Mouse (Mus musculus) neural tube, embryonic 11.5 days (tissue): Measurements from ENCODE around the gene Fam189a2. TPM values are rescaled to one million over a fixed set of nuclear protein-coding genes. Genes with fewer than 3 reads are reported as not detected.

Source experiments
- ATAC-seq: fragments of 200-750 bp; cut with Nextera tagmentation; 2 replicates; pipeline ENCODE4 v1.8.0; 2017; ENCODE audit warnings: moderate number of reproducible peaks, mild to moderate bottlenecking, moderate TSS enrichment, moderate library complexity; ENCODE audit not compliant: insufficient read depth, low FRiP score, low TSS enrichment
- DNase-seq: peaks from one replicate; pipeline ENCODE4 v3.0.0-alpha.2; 2015; ENCODE audit warnings: low spot score
- H3K27ac ChIP-seq: fragments of 300-500 bp; sonication (generic); 2 replicates; pipeline ENCODE4 v1.5.1; 2014; ENCODE audit warnings: low read depth, mild to moderate bottlenecking, low read length
- H3K27me3 ChIP-seq: fragments of 300-500 bp; sonication (generic); 2 replicates; pipeline ENCODE4 v1.6.1; 2014; ENCODE audit warnings: mild to moderate bottlenecking, low read length, mixed read lengths; ENCODE audit not compliant: control insufficient read depth, insufficient read depth
- H3K36me3 ChIP-seq: fragments of 300-500 bp; sonication (generic); 2 replicates; pipeline ENCODE4 v1.6.1; 2014; ENCODE audit warnings: mild to moderate bottlenecking, low read length, moderate library complexity, mixed read lengths; ENCODE audit not compliant: control insufficient read depth, insufficient read depth
- H3K4me1 ChIP-seq: fragments of 300-500 bp; sonication (generic); 2 replicates; pipeline ENCODE4 v1.6.1; 2014; ENCODE audit warnings: low read length, mixed read lengths; ENCODE audit not compliant: control insufficient read depth, insufficient read depth
- H3K4me2 ChIP-seq: fragments of 300-500 bp; sonication (generic); 2 replicates; pipeline ENCODE4 v1.6.1; 2014; ENCODE audit warnings: low read depth, mild to moderate bottlenecking, moderate library complexity
- H3K4me3 ChIP-seq: fragments of 300-500 bp; sonication (generic); 2 replicates; pipeline ENCODE4 v1.5.1; 2014; ENCODE audit warnings: low read depth, low read length
- H3K9ac ChIP-seq: fragments of 300-500 bp; sonication (generic); 2 replicates; pipeline ENCODE4 v1.6.1; 2014; ENCODE audit warnings: mild to moderate bottlenecking, low read length
- H3K9me3 ChIP-seq: fragments of 300-500 bp; sonication (generic); 2 replicates; pipeline ENCODE4 v1.6.1; 2016; ENCODE audit warnings: low read length; ENCODE audit not compliant: control insufficient read depth
- WGBS: fragments of 180-500 bp; shearing (Covaris S2); extraction: QIAGEN DNeasy Blood & Tissue Kit; methylation state at CpG from one replicate; pipeline ENCODE4 v1.1.7; 2014; 5-methylcytosine and 5-hydroxymethylcytosine counted together
- polyA plus RNA-seq: library from polyadenylated mRNA; unstranded; fragments of >200 nt; fragmentation: Nextera tagmentation; extraction: Ambion mirVana; gene quantifications from 2 replicates; pipeline ENCODE4 v1.2.1, GENCODE M21; 2014

Gene Fam189a2
- polyA plus RNA-seq, 1 experiment from 2014 or later: 1.9 TPM

DNA sequence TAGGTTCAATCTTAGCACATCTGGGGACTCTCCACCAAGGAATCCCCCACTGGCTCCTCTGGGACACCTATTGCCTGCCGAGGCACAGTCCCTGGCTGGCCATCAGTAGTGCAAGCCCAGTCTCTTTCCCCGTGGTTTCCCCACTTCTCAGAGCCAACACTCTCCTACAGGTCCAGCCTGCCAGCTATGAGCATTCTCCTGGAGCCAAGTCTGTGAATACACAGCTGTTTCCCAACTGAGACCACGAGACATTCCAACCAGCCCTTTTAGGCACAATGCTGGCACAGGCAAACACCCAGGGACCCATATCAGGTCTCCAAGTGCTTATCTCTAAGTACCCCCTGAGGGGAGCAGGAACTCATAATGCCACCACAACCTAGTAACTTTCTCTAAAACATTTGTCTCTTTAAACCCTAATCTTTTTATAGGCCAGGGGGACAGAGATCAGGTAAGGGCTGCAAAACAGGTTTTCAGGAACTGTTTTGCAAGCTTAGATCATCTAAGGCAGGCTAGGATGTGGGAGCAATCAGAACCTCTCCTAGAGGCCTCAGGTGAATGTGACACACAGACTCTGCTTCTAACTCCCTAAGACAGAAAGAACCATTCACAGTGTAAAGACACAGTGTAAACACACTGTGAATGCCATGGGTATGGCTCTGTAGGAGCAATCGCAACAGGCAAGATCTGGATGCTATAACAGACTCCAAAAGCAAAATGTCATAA, 23.0 kb downstream of the Fam189a2 start:
- DNase-seq: no peak
- H3K27ac ChIP-seq: no peak overlapping the region
- no peaks in the 10 kb centered on the region for H3K4me1 ChIP-seq
- H3K4me3 ChIP-seq: no peak overlapping the region
- WGBS: 72% methylated on average over 4 of the region's 4 CpGs
- H3K9ac ChIP-seq: no peak overlapping the region
- no peaks in the 10 kb centered on the region for H3K9me3 ChIP-seq
- no peak overlapping the region for H3K4me2 ChIP-seq
- no peaks in the 10 kb centered on the region for H3K27me3 ChIP-seq
- ATAC-seq: no peak
- H3K36me3 ChIP-seq: no peaks in the 10 kb centered on the region

DNA sequence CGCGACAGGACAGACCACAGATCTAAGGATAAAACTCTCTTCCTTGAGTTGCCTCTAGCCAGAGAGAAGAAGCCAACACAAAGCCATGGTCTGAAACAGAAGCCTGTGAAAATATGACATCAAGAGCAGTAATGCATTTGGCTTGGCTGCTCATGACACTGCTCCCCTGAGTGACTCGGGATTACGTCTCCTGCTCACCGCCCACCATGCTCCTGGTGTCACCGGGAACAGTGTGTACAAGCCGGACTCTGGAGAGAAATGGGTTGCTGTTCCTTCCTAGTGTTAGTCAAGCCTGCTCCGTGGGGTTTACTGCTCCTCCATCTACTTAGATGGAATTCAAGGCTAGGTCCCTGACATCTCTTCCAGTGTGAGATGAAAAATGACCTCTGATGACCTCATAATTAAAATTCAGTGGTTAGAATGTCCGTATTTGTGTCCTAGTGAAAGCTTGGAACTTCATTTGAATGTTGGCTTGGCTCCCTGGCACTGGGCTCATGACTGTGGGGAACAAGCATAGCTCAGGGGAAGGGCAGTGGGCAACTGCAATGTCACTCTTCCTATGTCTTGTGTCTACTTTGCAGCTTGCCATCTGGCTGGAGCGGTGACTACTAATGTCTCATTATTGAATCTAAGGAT, 23.7 kb downstream of the Fam189a2 start:
- H3K9ac ChIP-seq: no peak overlapping the region
- H3K36me3 ChIP-seq: no peaks in the 10 kb centered on the region
- 91% methylated on average over 10 of the region's 10 CpGs for WGBS
- H3K4me1 ChIP-seq: no peaks in the 10 kb centered on the region
- no peak overlapping the region for H3K27ac ChIP-seq
- no peak overlapping the region for H3K4me2 ChIP-seq
- no peaks in the 10 kb centered on the region for H3K9me3 ChIP-seq
- H3K27me3 ChIP-seq: no peaks in the 10 kb centered on the region
- DNase-seq (no peak), ATAC-seq (no peak)
- H3K4me3 ChIP-seq: no peak overlapping the region

DNA sequence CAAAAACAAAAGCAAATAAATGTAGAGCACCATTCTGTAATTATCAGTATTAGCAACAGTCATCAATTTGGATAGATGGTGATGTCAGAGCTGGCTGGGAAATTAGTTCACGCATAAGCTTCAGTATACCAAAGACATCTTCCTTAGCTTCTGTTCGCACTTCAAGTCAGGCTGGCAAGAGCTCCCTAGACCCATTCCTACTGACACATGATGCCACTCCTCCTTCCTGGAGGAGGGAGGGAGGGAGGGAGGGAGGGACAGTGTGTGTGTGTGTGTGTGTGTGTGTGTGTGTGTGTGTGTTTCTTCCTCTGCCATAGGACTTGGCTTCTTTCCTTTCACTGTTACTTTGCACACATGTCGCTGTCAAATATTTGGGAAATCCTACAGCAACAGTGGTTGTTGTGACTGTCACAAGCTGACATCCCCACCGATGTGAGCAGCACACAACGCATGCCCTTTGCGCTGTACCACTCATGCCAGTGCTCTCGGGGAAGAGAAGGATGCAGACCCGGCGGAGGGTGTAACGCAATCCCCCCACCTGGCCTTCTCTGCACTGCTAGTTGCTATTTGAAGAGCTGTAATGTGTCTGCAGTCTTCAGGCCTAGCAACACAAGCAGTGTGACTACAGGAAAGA, 34.9 kb downstream of the Fam189a2 start:
- Histone ChIP-seq H3K27ac (no peak overlapping the region), H3K9ac (no peak overlapping the region), H3K4me2 (no peak overlapping the region), H3K4me3 (no peak overlapping the region), H3K27me3 (no peaks in the 10 kb centered on the region), H3K9me3 (no peaks in the 10 kb centered on the region), H3K36me3 (no peaks in the 10 kb centered on the region), H3K4me1 (no peaks in the 10 kb centered on the region)
- WGBS: 92% methylated on average over 10 of the region's 10 CpGs
- DNase-seq: no peak
- ATAC-seq: no peak

DNA sequence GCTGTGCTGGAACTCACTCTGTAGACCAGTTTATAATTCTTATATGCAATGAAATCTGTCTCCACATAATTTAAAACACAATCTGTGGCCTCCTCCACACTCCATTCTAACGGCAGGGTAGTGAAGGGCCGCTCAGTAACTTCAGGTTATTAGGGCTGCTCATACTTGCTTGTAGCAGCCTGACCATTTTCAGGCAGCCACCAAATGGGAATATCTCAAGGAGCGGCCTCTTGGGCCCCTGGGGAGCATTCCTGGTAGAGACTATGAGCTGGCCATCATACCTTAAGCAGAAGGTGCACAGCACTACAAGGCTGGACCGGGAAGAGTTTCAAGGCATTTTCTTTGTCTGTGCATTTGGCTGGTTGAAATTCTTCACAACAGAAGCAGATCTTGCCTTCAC, 42.7 kb downstream of the Fam189a2 start:
- Histone ChIP-seq H3K9me3 (no peaks in the 10 kb centered on the region), H3K4me2 (no peak overlapping the region), H3K9ac (no peak overlapping the region), H3K27ac (no peak overlapping the region), H3K4me1 (no peaks in the 10 kb centered on the region), H3K36me3 (no peaks in the 10 kb centered on the region), H3K27me3 (no peaks in the 10 kb centered on the region), H3K4me3 (no peak overlapping the region)
- no peak for DNase-seq
- no peak for ATAC-seq
- 93% methylated on average over 4 of the region's 4 CpGs for WGBS

DNA sequence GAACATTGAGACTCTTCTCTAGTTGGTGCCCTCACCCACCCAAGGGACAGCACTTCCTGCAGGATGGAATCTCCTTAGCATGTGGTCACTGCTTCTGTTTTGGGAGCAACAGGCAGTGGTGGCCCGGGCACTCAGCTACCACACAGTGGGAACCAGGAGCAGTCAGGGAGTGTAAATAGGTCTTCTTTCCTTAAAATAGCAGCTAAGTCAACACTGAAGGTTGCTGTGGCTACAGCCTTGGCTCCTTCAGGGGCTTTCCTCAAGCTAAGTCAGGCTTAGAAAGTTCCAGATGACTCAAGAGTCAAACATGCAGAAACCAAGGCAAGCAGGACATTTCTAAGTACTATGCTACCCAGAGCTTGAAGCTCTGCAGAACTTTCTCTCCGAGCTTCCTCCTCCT, 43.5 kb downstream of the Fam189a2 start:
- no peak overlapping the region for H3K4me3 ChIP-seq
- ATAC-seq (no peak), DNase-seq (no peak)
- 48% methylated on average over 2 of the region's 2 CpGs for WGBS
- H3K27ac ChIP-seq: no peak overlapping the region
- no peak overlapping the region for H3K9ac ChIP-seq
- H3K9me3 ChIP-seq: no peaks in the 10 kb centered on the region
- no peaks in the 10 kb centered on the region for H3K36me3 ChIP-seq
- no peaks in the 10 kb centered on the region for H3K4me1 ChIP-seq
- no peak overlapping the region for H3K4me2 ChIP-seq
- no peaks in the 10 kb centered on the region for H3K27me3 ChIP-seq

DNA sequence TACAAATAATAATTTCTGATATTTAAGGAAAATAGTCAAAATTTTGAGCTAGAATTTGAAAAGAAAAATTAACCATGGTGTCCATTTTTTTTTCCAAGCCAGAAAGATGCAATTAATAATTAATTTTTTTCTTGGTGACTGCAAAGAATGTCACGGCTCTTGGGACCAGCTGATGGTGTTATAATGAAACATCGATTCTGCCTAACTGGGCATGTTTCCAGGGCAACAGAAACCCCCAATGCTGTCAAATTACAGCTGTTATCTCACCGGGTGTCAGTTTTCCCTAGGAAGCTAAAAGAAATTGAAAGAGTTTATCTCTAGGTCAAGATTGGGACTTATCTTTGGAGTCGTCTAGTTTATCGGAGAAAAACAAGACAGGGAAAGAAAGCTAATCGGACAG, 46.6 kb downstream of the Fam189a2 start:
- DNase-seq (no peak), ATAC-seq (no peak)
- H3K27ac ChIP-seq: no peak overlapping the region
- H3K9ac ChIP-seq: no peak overlapping the region
- no peaks in the 10 kb centered on the region for H3K36me3 ChIP-seq
- WGBS: 78% methylated on average over 6 of the region's 6 CpGs
- no peaks in the 10 kb centered on the region for H3K4me1 ChIP-seq
- no peaks in the 10 kb centered on the region for H3K27me3 ChIP-seq
- H3K9me3 ChIP-seq: no peaks in the 10 kb centered on the region
- H3K4me2 ChIP-seq: no peak overlapping the region
- H3K4me3 ChIP-seq: no peak overlapping the region

DNA sequence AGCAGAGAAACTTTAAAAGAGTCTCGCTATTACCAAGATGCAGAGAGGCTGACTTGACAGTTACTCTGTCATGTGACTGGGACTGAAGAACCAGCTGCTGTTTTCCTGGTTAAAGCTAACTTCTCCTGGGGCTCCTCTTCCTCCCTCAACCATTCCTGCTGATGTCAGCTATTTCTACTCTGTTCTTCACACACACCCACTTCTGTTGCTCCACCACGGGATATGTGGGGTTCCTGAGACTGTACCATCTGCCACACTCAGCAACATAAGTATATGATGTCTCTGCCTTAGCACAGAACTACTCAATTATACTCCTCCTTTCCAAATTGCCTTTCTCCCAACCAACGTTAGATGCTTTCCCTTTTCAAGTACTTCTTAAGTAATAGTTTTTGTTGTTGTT, 50.2 kb downstream of the Fam189a2 start:
- no peaks in the 10 kb centered on the region for H3K9me3 ChIP-seq
- 75% methylated on average over 3 of the region's 3 CpGs for WGBS
- H3K27me3 ChIP-seq: no peaks in the 10 kb centered on the region
- DNase-seq (no peak), ATAC-seq (no peak)
- H3K4me2 ChIP-seq: no peak overlapping the region
- no peaks in the 10 kb centered on the region for H3K4me1 ChIP-seq
- no peak overlapping the region for H3K4me3 ChIP-seq
- H3K27ac ChIP-seq: no peak overlapping the region
- no peaks in the 10 kb centered on the region for H3K36me3 ChIP-seq
- no peak overlapping the region for H3K9ac ChIP-seq

DNA sequence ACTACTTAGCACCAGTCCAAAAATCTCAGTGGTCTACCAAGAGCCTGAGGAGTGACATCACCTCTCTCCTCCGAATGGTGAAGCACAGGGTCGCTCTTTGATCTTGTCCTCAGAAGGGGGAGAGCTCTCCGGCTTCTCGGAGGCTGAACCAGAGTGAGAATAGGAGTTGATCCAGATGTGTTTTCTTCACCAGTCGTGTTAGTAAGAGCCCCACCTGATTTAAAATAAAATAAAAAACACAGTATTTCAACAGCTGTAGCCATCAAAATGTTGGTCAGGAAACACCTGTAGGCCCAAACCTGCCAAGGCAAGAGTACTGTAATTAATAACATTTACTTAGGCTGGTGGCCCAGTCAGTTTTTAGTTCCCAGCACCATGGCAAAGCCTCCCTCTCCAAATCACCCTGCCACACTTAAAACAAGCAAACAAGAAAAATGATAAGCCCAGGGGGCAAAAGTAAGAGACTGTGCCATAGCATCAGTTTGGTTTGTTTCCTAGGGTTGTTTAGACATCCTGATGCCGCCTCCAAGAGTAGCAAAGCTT, 52.8 kb downstream of the Fam189a2 start:
- no peaks in the 10 kb centered on the region for H3K9me3 ChIP-seq
- no peak for DNase-seq
- ATAC-seq: no peak
- no peaks in the 10 kb centered on the region for H3K4me1 ChIP-seq
- no peaks in the 10 kb centered on the region for H3K27me3 ChIP-seq
- no peak overlapping the region for H3K4me2 ChIP-seq
- H3K9ac ChIP-seq: no peak overlapping the region
- no peaks in the 10 kb centered on the region for H3K36me3 ChIP-seq
- no peak overlapping the region for H3K27ac ChIP-seq
- no peak overlapping the region for H3K4me3 ChIP-seq
- 67% methylated on average over 6 of the region's 6 CpGs for WGBS
